Mouse (Mus musculus) brain, embryonic 14.5 days (tissue): ENCODE data around the gene Zfp951.
"Not testable (repeated sequence)": the region's sequence is repeated elsewhere in the genome, so short reads cannot be mapped to it uniquely, and the experiment has no call there.

Experiments
- CTCF ChIP-seq: fragments of 200-500 bp; IDR thresholded peaks from 2 replicates; pipeline ENCODE4 v1.5.1; 2012; ENCODE audit warnings: inconsistent platforms, mild to moderate bottlenecking, moderate library complexity, borderline replicate concordance; ENCODE audit not compliant: insufficient read depth, insufficient read length; ENCODE audit errors: extremely low read depth
- POLR2A ChIP-seq: fragments of 200-500 bp; IDR thresholded peaks from 2 replicates; pipeline ENCODE4 v1.6.1; 2012; ENCODE audit warnings: mild to moderate bottlenecking, inconsistent platforms, borderline replicate concordance; ENCODE audit not compliant: poor library complexity, insufficient read depth, insufficient read length, severe bottlenecking; ENCODE audit errors: extremely low read depth

DNA sequence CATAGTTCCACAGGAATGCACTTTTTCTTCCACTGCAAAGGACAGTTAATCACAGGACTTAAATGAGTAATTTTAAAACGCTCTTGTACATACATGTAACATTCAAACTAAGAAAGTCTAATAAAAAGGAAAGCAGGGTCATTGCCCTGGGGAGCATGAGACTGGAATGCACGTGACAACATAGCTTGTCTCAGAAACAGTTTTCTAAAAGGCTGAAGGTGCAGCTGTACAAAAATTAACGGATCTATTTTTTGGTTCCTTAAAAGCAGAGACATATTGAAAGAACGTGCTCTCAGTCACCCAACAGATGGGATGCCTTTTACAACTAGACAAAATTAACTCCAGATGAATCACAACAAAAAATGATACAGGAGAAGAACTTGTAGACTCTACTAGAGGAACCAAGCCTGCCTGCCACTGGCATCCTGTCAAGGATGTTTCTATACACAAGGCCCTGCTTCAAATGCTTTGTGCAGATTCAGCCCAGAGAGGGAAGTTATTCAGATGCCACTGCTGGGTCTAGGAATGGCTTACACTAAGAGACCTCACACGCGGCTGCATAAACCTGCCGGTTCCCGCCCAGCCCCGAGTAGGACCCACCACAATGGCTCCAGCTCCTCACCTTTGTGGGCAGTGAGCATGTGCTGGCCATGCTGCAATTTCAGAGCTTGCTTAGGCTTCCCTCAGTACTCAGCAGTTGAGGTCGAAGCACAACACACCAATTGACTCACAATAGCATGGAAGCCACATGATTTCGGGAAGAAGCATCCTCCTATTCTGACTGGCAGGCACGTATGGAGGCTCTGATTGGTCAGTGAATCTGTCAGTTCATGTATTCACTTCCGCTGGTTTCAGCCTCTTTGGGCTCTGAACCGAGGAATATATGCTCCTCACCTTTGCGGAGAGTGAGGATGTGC is 567 bp downstream of the Zfp951 start:
- TF ChIP-seq CTCF, POLR2A: not testable (repeated sequence)
